Mouse (Mus musculus): Measurements from ENCODE around the gene Sema4d. TPM values are rescaled to one million over a fixed set of nuclear protein-coding genes. Genes with fewer than 3 reads are reported as not detected.

The Sema4d gene
- total RNA-seq, 1 experiment from 2014 or later = 131 TPM

Other genes starting within 250 kb of the Sema4d start
- gene Shc3, start 224.3 kb downstream of the Sema4d start, total RNA-seq (2017) = not detected in 2 replicates
- 62.0 and 80.7 TPM in 2 replicates for gene Cks2, start 148.5 kb downstream of the Sema4d start, total RNA-seq (2017)
- gene Secisbp2, start 142.1 kb downstream of the Sema4d start, total RNA-seq (2017) = 55.2 and 59.9 TPM in 2 replicates
- 24.7 and 32.4 TPM in 2 replicates for gene Gadd45g, start 52.9 kb upstream of the Sema4d start, total RNA-seq (2017)

Measured in neutrophil, adult 5-6 weeks (primary cell).